Mouse (Mus musculus) A20 (cell line): Measurements from ENCODE around the gene Scarf1.
A peak's percentile ranks its signal among the peaks of the same experiment; 100 is the strongest.

Experiments used
- DNase-seq: peaks from one replicate; pipeline ENCODE4 v3.0.0-alpha.2; 2011; ENCODE audit warnings: low read depth, low spot score

The Scarf1 gene

DNA sequence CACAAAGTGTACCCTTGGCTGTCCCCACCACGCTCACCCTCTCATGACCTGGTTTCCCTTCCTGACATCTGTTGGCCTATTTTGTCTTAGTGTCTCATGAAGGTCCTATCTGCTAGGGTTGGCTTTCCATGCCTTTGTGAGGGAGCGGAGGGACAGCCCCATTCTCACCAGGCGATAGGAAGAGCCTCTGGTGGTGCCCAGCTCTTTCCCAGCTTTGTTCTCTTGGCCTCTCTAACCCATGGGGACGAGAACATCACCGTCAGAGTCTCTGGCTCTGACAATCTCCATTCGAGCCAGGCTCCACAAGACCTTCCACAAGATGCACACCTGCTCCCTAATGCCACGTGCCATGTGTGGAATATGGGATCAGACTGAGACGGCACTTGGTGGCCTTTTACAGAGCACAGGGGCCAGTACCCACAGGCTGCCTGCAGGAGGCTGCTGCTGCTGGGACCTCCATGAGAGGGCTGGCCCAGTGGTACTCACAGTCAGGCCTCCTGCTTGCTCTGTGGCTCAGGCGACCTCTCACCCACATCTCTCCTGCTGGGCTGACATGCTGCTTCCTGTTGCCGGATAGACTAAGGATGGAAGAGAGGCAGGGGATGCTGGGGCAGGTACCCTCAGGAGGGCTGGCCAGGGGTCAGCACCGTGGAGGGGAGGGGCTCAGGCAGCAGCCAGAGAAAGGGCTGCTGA lies 24.3 kb downstream of the Scarf1 start:
- no peak for DNase-seq

DNA sequence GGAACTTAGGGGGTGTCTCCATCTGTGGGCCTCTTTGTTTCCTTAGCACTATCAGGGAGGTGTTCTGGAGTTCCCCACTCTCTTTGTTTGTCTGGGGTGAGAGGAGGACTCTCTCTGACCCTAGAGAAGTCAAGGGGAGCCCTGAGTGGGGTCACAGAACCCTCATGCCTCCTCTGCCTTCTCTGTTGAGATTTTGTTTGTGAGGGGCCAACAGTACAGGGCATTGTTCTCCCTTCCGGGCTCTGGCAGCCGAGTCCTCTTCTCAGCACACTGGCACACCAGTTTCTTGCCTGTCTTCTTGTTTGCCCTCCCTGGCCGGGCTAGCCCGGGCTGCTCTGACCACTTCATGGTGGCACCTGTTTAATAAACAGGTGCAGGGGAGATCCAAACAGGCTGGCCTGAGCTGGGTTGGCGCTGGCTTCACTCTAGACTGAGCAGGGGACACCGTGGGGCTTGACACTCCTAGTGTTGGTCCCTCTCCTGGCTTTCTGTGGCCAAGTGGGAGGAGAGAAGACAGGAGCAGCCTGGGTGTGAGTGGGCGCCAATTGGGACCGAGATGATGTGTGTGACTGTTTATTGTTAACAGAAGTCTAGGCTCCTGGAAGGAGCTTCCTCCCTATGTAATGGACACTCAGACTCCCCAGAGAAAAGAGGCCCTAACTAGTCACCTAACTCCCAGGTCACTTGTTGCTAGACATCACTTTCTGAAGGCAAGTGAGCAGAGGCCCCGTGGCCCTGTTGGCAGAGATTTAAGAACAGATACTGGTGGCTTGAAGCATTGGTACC lies 25.0 kb downstream of the Scarf1 start:
- no peak for DNase-seq

DNA sequence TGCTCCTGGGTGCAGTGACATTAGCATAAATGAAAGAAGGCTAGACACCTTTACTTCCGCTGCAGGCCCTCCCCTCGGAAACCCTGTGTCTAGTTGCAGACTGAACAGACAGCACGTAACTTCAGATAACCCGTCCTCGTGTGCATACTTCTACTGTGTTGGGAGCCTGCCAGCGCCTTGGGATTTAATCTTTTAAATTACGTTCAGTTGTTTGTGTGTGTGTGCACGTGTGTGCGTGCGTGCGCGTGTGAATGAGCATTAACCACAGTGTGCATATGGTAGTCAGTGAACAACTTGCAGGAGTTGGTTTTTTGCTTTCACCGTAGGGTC lies 25.6 kb downstream of the Scarf1 start:
- no peak for DNase-seq

DNA sequence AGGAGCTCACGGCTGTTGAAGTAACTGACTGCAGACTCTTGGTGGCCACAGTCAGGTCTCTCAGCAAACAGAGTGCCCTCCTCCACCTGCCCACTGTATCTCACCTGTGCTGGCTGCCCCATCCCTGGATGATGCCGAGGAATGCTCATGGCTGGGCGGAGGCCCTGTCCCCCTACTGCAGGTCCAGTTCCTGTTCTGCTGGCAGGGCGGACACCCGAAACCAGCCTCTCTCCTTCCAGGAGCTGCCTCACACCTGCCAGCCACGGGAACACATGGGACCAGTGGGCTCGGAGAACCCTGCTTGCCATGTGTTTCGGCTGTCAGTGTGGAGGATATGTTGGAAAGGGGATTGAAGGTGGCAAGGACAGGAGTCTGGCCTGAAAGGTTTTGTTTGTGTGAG lies 26.9 kb downstream of the Scarf1 start:
- DNase-seq, result no peak

DNA sequence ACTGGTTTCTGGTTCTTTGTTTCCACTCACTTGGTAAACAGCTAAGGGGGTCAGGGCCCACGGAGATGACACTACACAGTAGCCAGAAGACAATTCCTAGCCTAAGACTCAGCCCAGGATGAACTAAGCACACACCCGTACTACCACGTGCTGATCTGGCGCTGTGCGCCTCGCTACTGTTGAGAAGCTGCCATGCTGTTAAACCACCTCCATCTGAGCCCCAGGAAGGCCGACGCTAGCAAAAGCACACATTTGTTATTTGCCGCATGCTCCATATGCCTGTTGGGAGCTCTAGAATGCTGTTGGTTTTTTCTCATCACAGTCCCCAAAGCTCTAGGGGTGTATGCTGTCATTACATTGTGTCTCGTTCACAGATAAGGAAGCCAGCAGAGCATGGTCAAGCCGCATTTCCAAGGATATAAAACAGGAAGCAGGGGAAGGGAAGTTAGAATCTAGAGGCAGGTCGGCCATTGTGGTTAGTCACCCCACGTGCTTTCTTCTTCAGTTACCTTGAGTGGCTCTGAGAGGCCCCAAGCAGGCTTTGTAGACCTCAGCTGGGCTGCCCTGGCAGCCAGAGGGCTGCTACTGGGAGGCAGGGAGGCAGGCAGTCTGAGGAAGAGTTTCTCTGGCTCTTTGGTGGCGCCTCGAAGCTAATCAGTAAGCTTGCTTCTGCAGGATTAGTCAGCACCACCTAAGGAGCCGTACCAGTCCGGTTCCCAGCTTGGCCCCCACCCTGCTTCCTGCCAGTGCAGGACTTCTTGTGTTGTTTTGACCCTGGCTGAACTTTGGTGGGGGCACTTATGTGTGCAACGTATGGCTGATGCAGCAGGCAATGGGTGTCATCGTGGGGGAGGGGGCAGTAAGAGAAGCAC lies 27.6 kb downstream of the Scarf1 start:
- DNase-seq, result no peak

DNA sequence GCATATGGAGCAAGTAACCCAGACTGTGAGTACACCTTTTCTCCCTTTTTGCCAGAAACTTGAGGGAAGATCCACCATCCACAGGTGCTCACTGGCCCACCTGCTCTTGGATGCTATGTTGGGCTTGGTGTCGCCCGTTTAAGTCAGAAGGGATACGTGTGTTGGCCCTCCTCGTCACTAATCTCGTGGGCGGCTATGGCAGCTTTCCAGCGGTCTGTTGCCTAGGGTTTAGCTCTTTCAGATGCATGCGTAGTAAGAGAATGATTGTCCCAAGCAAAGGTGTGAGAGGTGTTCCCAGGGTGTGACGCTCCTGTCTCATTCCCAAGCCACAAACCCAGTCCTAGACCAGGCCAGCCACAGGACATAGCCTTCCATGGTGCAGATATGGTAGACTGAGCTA lies 31.4 kb downstream of the Scarf1 start:
- no peak for DNase-seq

DNA sequence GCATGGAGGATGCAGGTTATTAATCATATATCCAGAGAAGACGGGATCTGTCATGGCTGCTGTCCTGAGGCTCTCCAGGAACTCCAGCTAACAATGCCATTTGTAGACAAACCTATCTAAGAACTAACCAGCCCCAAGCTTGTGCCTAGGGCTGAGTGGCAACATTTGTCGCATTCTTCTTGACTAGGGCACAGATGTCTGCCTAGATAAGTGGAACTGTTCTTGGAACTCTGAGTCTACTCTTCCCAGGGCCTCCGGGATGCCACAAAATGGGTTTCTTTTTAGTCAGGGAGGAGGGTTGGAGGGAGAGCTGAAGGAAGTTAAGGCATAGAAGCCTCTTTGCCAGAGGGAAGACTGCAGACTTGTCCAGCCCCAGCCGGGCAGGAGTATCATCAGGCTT lies 32.7 kb downstream of the Scarf1 start:
- no peak for DNase-seq

DNA sequence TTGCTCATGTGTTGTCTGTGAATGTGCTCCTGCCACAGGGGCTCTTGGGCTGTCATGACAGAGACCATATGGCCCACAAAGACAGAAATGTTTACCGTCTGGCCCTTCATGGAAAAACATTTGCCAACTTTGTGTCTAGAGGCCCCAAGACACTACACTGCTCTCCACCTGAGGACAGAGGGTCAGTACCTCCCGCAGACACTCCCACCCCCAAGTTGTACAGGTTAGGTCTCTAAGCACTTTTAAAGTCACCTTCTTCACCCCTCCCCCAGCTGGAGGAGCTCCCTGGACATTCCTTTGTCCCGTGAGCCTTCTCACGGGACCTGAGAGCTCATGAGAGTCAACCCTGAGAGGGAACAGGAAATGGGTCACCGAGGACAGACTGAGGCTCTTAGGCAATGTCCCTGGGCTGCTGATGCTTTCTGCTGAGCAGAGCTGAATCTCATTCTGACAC lies 36.3 kb downstream of the Scarf1 start:
- no peak for DNase-seq

DNA sequence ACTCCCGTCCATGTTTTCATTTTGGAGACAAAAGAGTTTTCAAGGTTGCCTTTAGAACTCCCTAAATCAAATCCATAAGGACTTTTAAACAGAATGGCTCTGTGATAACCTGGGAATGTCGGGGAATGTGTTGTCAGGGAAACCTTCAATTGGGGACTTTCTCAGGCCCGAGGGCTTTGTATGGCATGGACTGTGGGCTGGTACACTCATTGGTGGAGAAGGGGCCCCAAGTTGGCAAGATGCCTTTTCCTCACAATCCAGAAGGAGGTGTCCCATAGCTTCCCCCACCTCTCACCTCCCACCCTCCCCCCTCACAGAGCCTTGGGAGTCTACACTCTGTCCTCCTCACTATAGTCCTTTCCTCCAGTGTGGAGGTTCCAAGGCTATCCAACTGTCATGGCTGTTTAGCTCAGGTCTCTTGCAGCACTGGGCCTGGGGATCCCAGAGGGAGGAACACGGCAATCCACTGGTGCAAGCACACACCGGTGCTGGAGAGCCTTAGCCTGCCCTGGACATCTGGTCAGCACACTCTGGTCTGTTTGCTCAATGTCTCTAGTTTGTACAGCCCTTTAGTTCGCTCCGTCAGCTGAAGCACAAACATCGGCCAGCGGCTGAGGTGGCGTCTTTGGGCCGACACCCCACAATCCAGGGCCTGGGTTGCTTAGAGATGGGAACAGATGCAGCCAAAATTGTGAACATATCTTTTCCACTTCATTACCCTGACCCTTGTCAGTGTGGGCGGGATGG lies 37.0 kb downstream of the Scarf1 start:
- no peak for DNase-seq

DNA sequence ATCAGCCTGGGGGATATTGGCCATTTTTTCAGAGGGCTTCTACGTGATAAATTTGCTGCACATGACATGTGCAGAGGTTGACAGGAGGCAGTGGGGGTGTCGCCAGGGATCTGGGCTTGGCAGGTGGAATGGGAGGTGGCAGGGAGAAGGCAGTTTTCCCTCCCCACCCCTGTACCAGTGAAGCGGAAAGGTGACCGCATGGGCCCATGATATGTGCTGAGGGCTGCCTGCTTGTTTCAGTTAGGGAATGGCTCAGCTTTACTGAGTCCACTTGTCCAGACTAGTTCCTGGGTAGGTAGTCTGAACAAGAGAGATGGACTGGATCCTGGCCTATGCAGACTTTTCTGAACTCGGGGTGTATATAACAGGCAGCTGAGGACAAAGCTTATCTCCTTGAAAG lies 38.0 kb downstream of the Scarf1 start:
- DNase-seq, result no peak

DNA sequence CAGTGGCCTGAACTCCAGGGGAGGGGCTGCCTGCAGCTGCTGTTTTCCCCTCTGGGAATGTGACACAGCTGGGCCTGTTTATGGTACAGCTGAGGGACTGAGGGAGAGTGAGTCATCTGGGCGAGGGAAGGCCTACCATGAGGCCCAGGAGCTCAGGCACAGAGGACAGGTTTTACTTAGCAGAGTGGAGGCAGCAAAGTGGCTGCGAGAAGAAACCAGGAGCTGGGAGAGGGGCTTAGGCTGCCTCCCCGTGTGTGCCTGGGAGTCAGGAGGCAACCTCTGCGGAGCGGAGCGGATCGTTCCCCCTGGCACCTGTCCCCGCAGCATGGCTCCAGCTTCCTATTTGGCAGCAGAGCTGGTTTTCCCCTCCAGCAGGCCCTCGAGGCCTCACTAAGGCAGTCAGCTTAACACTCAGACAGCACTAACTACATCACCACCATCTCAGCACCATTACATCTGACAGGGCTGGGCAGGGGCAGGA lies 38.7 kb downstream of the Scarf1 start:
- DNase-seq, result no peak

DNA sequence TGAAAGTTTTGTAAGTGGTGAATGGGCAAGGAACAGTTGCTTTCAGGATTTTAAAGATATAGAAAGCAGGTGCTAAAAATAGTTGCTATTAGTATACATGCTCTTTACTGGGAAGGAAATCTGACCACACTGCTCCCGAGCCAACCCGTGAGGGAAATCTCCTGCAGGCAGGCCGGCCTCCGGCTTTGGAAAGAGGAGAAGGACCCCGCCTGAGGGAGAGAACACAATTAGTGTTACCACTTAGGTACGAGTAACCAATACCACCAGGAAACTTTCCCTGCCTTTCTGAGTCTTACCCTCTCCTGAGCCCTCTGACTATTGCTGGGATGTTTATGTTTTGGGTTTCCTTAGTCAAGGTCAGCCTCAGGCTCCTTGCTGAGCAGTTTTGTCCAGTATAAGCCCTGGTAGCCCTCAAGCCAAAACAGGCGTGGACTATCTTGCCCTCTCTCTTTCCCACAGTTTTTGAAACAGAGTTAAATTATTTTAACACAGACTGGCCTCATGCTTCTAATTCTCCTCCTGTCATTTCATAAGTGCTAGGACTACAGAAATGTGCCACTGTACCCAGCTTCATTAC lies 39.7 kb downstream of the Scarf1 start:
- DNase-seq, result no peak

DNA sequence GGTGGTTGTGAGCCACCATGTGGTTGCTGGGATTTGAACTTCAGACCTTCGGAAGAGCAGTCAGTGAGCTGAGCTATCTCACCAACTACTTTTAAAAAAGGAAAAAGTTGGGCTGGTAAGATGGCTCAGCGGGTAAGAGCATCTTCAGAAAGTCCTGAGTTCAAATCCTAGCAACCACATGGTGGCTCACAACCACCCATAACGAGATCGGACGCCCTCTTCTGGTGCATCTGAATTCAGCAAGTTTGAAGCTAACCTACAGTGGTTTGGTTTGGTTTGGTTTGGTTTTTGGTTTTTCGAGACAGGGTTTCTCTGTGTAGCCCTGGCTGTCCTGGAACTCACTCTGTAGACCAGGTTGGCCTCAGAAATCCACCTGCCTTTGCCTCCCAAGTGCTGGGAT lies 42.7 kb downstream of the Scarf1 start:
- peak; percentile 64 for DNase-seq

DNA sequence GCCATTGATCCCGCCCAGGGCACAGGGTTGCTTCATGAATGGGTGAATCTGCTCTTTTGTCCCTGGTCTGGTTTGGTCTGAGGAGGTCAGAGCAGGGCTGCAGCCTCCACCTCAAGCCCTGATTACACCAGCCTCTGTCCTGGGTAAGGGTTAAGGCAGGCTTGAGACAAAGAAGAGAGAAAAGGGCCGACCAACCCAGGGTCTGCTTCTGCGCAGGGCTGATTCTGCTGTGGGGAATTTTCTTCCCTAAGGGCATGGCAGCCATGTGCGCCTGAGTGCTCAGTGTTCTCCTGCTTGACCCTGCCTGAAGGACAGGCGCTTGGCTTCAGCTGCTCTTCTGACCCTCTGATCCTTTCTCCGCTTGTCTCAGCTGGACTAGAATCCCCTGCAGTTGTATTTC lies 43.8 kb downstream of the Scarf1 start:
- DNase-seq, result no peak

DNA sequence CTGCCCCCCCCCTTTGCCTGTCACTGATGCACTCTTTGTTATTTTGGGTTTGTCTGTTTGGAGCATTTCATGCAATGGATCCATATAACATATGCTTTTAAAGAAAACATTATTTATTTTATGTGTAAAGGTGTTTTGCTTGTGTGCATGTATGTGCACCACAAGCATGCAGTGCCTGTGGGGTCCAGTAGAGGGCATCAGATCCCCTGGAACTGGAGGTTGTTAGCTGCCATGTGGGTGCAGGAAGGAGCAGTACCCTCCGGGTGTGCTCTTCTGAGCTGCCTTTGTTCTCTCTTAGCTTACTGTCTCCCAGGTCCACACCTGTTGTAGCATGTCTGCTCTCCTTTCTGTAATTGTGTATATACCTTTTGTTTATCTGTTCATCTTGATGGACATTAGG lies 44.8 kb downstream of the Scarf1 start:
- peak; percentile 81 for DNase-seq

DNA sequence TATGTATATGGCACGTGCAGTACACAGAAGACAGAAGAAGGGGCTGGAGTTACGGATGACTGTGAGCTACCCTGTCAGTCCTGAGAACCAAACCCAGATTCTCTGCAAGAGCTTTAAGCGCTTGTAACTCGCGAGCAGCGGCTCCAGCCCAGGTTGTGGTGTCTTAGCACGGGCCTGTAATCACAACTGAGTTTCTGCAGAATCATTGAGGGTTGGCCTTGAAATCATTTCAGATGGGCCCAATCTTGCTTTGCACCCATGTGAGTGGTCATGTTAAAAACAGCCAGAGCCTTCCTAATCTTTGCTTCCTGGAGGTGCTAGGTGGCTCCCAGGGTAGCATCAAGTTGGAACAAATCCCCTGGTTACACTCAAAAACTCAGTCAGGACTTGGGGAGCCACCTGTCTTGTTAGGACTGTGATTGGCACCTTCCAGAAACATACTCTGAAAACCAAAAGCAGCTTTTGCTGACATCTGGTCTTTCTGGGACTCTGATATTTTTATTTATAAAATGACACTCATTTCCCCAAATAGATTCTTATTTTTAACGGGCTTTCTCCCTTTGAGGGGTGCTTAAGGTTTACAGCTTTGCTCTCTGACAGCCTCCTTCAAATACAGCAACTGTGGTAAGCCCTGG lies 46.6 kb downstream of the Scarf1 start:
- DNase-seq, result peak; percentile 86

DNA sequence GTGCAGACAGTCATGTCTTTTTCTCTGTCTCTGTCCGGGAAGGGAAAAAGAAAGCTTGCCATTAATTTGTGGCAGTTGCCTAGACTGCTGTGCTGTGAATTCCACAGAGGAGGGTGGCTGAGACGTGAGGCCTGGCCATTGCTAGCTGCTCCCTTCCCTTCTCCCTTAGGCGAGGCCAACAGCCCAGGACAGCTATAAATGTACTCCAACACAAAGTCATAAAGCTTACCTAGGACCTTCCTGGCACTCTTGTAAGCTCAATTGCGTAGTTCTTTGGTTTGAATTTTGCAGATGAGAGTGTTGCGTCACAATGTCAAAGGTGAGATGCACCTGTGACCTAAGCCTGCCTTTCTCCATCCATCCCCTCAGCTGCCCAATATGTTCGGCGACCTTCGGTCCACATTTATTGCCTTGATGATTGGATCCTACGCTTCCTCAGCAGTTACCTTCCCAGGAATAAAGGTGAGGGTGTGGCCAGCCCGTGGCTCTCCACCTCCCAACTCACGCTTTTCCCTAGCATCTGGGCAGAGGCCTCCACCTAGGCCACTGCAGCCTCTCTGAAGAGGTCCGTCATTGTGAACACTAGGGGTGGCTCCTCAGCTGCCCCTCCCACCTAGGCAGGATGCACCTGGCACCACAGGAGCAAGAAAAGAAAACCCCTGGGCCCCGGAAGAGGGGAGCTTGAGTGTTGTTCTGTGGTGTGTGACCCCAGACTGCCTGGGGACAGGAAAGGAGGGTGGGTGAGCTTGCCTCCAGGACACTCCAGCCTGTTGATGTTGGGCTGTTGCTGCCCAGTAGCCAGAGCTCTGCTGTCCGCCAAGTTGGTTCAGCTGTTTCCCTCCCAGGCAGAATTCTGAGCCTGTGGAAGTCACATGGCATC lies 47.4 kb downstream of the Scarf1 start:
- peak; percentile 96 for DNase-seq

DNA sequence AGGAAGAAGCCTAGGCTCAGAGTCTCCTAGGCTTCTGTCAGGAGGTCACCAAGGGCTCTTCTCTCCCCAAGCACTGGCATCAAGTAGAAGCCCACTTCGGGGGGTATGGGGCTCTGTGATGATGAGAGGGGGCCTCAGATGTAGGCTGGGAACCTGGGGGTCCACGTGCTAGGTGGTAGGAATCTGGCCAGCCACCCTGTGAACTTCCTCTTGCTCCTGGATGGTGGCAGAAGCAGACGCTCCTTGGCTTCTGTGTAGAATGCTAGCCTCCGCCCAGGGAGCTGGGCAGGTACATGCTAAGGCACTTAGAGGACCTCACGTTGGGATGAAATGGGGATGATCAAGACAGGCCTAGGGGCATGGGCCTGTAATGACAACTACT lies 48.1 kb downstream of the Scarf1 start:
- DNase-seq, result no peak

DNA sequence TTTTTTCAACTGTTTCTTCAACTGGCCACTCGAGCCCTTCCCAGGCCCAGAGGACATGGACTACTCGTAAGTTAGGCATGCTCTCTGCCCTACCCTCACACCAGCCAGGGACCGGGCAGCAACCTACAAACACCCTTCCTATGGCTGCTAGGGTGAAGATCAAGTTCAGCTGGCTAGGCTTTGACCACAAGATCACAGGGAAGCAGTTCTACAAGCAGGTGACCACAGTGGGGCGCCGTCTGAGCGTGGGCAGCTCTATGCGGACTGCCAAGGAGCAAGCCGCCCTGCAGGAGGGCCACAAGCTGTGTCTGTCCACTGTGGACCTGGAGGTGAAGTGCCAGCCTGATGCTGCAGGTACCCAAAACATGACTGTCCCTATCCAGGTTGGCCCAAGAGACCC lies 49.5 kb downstream of the Scarf1 start:
- DNase-seq, result peak; percentile 49
